Mouse (Mus musculus) CH12F3 (cell line): Measurements from ENCODE around the gene Slc4a4.
"Not testable (repeated sequence)": the region's sequence is repeated elsewhere in the genome, so short reads cannot be mapped to it uniquely, and the experiment has no call there.

Source experiments
- in situ Hi-C: fragments of 300-500 bp; cut with MboI; formaldehyde crosslinking; loops from 2 replicates; pipeline ENCODE4 v1.14.3; 2020; ENCODE audit warnings: low sequenced_read_pairs

Gene Slc4a4

GRCm38 (mm10) chr5:88958966-88959365 is 72.3 kb downstream of the Slc4a4 start:
- in situ Hi-C loops = no loop called here

- in situ Hi-C loops = no loop called here
These were observed 72.8 kb downstream of the Slc4a4 start for GRCm38 (mm10) chr5:88959412-88959811.

GRCm38 (mm10) chr5:88960342-88961105 is 73.9 kb downstream of the Slc4a4 start:
- in situ Hi-C loops = no loop called here

- in situ Hi-C loops = no loop called here
These were observed 74.7 kb downstream of the Slc4a4 start for GRCm38 (mm10) chr5:88961351-88961761.

- in situ Hi-C loops = no loop called here
These were observed 78.2 kb downstream of the Slc4a4 start for GRCm38 (mm10) chr5:88964685-88965290.

- in situ Hi-C loops = no loop called here
These were observed 79.9 kb downstream of the Slc4a4 start for GRCm38 (mm10) chr5:88966507-88966906.

GRCm38 (mm10) chr5:88968923-88969639 is 82.5 kb downstream of the Slc4a4 start:
- in situ Hi-C loops = no loop called here

- in situ Hi-C loops = no loop called here
These were observed 84.9 kb downstream of the Slc4a4 start for GRCm38 (mm10) chr5:88971554-88971953.

- in situ Hi-C loops = no loop called here
These were observed 85.7 kb downstream of the Slc4a4 start for GRCm38 (mm10) chr5:88972277-88972676.

GRCm38 (mm10) chr5:88973130-88973529 is 86.5 kb downstream of the Slc4a4 start:
- in situ Hi-C loops = no loop called here

- in situ Hi-C loops = no loop called here
These were observed 89.1 kb downstream of the Slc4a4 start for GRCm38 (mm10) chr5:88975694-88976093.

- in situ Hi-C loops = no loop called here
These were observed 89.8 kb downstream of the Slc4a4 start for GRCm38 (mm10) chr5:88976428-88976827.

GRCm38 (mm10) chr5:88980740-88981139 is 94.1 kb downstream of the Slc4a4 start:
- in situ Hi-C loops = no loop called here

- in situ Hi-C loops = no loop called here
These were observed 94.8 kb downstream of the Slc4a4 start for GRCm38 (mm10) chr5:88981243-88982014.

- in situ Hi-C loops = no loop called here
These were observed 95.6 kb downstream of the Slc4a4 start for GRCm38 (mm10) chr5:88982040-88982736.

GRCm38 (mm10) chr5:88983170-88983569 is 96.6 kb downstream of the Slc4a4 start:
- in situ Hi-C loops = no loop called here

GRCm38 (mm10) chr5:88983652-88984051 is 97.0 kb downstream of the Slc4a4 start:
- in situ Hi-C loops = no loop called here

- in situ Hi-C loops = no loop called here
These were observed 102.4 kb downstream of the Slc4a4 start for GRCm38 (mm10) chr5:88989018-88989417.

- in situ Hi-C loops = no loop called here
These were observed 103.7 kb downstream of the Slc4a4 start for GRCm38 (mm10) chr5:88990196-88990747.

- in situ Hi-C loops = not testable (repeated sequence)
These were observed 104.7 kb downstream of the Slc4a4 start for GRCm38 (mm10) chr5:88991309-88991708.
